Mouse (Mus musculus) cortical plate, adult 2 months (tissue): ENCODE measurements at regions not wholly inside any gene's neighbourhood (a gene's known extent, or its start where the extent isn't known, plus 50 kb on each side); places are given as distances from the start of the nearest gene placed in this dataset.

Experiments used
- CTCF ChIP-seq: fragments of 200-500 bp; IDR thresholded peaks from 2 replicates; pipeline ENCODE4 v1.5.1; 2011; ENCODE audit warnings: mild to moderate bottlenecking, control low read depth, low read length; ENCODE audit not compliant: insufficient read depth; ENCODE audit errors: extremely low read depth
- POLR2A ChIP-seq: fragments of 200-500 bp; IDR thresholded peaks from 2 replicates; pipeline ENCODE4 v1.6.1; 2011; ENCODE audit warnings: mild to moderate bottlenecking, low read length, control low read depth; ENCODE audit not compliant: insufficient read depth; ENCODE audit errors: extremely low read depth

GRCm38 (mm10) chr17:10037799-10038445 is 281.7 kb downstream of the Qk start:
- TF ChIP-seq CTCF, result no peak
- no peak for TF ChIP-seq POLR2A
